Mouse (Mus musculus) brain, adult 2 months (tissue): ENCODE measurements around the gene Gm13420.
A peak's percentile ranks its signal among the peaks of the same experiment; 100 is the strongest.
"Not testable (repeated sequence)": the region's sequence is repeated elsewhere in the genome, so short reads cannot be mapped to it uniquely, and the experiment has no call there.

Source experiments
- DNase-seq: peaks from one replicate; pipeline ENCODE4 v3.0.0; 2011; ENCODE audit warnings: low read depth, low spot score

The Gm13420 gene

GRCm38 (mm10) chr2:29751497-29751896 lies at the start of gene Gm13420:
TSS of gene Gm13420 (minus strand) at chr2:29751685.
- DNase-seq: no peak

GRCm38 (mm10) chr2:29792772-29793487 lies 41.4 kb upstream of the Gm13420 start:
- DNase-seq: no peak

DNA sequence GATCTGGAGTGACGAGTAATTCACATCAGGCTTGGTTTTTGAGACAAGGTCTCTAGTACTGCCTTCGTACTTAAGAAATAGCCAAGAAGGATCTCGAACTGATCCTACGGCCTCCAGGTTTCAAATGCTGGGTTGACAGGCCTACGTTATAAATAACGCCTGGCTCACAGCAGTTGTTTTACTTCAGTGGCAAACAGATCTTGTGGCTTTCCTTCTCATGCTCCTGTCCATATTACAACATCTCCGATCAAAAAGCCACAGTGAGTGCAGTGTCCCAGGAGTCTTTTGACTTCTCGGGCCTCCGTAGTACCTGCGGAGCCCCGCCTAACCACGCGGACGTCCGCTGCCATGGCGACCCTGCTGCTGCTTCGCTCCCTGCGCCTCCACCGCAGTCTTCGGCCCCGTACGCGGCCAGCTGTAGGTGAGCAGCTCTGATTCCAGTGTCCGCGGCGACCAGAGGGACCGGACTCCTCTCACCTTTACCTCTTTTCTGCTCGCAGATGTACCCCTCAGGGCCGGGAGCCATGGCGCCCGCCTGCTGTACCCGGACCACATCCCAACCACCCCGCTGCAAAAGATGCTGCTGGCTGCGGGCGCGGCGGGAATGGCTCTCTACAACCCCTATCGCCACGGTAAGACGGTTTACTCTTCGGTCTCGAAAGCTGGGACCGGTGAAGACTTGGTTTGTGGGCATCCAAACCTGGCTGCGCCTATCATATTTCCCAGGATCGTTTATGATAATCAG lies 36.6 kb upstream of the Gm13420 start, which contains the start of gene Trub2:
Gene Trub2, minus strand, starts transcription at position 566 of the 745 bp plus-strand sequence.
- peak; percentile 94 for DNase-seq

DNA sequence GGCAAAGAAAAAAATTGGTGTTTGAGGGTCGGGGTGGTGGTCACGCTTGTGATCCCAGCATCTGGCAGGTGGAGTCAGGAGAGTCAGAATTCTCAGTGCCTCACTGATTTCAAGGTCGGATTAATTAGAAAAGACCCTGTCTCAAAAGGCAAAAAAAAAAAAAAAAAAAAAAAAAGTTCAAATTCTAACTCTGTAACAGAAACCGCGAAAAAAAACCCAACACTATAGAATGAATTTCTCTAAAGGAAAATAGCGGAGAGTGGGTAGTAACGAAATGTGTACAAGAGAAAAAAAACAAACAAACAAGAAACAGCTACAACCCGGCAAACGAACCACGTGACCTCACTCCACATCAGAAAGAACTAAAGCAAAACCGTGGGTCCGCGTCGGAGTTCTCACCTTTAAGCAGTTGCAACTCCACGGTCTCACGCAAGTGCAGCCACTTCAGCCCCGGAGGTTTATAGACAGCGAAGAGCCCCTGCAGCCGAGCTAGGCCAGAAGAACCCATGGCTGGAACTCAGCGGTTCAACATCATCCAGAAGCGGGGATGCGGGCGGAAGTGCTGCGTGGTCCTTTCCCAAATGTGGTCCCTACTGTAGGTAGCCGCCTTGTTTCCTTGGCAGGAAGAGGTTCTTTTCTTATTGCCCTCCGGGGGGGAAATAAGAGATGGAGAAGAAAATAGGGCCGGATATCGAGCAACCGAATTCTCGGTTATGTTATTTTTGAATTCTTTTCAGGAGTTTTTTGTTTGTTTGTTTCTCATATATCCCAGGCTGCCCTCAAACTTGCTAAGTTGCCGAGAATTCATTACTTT lies 35.8 kb upstream of the Gm13420 start, which contains the start of gene Coq4:
Gene Coq4, plus strand, starts transcription at position 390 of the 814 bp plus-strand sequence.
- peak; percentile 98 for DNase-seq

DNA sequence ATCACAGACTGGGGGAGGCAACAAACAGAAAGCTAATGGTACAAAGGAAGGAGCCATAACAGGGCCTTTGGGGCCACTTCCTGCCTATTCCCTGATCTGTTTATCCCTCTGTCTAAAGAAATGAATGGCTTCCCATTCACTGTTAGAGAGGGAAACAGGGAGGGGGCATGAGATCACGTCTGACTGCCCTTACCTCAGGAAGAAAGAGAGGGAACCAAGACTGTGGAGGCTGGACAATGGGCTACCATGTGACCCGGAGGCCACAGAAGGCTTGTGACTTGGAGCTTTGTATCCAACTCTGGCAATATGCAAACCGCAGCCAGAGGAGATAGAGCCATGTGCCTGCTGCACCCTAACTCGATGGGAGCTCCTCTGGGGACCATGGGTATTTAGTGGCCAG lies 32.8 kb upstream of the Gm13420 start:
- peak; percentile 70 for DNase-seq

- not testable (repeated sequence) for DNase-seq
Observed at GRCm38 (mm10) chr2:29781256-29781655, 29.8 kb upstream of the Gm13420 start.

DNA sequence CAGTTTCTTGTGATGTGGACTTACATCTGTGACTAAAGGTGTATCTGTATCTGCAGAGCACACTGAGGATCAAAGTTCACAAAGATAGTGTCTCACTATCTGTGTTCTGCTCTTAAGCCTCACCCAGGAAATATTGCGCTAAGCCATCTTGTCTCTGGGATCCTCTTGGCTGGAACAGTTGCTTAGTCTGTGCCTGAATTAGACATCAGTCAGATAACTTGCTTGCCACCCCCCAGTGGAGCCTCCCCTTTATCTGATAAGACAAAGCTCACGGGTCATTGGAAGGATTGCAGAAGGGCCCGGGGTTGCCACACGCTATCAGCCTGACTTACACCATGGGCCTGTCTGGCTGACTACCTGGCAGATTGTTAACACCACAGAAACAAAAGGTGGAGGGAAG lies 21.8 kb upstream of the Gm13420 start:
- DNase-seq: no peak

GRCm38 (mm10) chr2:29771611-29772461 lies 20.4 kb upstream of the Gm13420 start:
- DNase-seq: peak; percentile 8

- no peak for DNase-seq
Observed at GRCm38 (mm10) chr2:29770162-29770561, 18.7 kb upstream of the Gm13420 start.

GRCm38 (mm10) chr2:29768901-29769300 lies 17.4 kb upstream of the Gm13420 start:
- no peak for DNase-seq

DNA sequence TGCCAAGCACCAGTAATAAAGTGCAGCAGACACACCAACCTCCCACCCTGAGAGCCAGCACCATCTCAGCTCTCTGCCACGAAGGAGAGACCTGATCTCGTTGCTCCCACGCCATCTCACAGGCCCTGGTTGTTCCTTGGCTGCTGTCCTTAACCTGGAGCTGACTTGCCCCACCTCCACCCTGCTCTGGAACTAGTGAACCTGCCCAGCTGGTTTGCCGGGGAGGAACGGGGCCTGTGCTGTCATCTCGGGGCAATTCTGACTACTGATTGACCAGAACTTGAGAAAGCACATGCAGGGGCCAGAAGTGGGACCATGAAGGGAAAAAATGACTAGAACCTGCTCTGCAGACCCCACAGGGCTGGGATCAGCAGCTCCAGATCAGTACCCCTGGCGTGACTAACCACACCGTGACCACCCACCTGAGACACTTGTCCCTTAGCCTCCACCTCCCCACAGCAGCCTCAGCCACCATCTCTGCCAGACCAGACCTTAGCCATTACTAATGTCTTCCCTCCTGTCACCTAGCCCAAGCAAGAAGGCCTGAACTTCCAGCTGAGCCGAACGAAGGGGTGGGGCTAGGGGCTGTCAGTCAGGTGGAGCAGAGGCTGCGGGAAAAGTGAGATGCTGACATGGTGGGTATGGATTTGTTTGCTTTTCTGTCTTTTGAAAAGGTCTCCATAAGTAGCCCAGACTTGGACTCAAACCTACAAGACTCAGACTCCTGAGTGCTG lies 16.7 kb upstream of the Gm13420 start:
- DNase-seq: no peak

DNA sequence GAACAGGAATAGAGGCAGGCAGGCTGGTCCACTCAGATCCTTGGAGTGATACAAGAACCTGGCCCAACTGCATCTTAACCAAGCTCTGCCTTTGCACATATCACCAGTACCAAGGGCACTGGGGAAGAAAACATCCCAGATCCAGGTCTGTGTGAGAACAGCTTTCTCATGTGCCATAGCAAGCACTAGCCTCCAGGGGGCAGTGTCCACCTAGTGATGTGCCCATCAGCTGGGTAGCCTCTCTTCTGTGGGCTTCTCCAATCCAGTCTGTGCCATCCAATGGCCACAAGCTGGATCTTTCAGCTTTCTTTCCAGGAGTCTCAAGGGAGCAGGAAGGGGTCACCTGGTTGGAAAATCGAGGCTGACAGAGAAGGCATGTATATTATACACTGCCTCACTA lies 13.3 kb upstream of the Gm13420 start:
- peak; percentile 78 for DNase-seq

DNA sequence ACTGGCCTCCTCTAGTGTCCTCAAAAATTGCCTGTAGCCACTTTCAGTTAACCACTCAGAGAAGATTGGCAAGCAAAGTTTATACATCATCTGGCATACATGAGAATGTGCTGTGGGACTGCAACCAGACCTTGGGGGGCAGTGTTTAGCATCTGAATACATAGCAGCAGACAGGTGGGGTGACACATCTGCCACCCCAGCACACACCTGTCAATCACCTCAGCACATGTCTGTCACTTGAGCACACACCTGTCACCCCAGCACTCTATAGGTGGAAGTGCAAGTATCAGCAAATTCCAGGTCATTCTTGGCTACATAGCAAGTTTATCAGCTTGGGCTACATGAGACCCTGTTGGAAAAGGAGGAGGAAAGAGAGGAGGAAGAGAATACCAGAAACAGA lies 4.2 kb upstream of the Gm13420 start:
- no peak for DNase-seq

DNA sequence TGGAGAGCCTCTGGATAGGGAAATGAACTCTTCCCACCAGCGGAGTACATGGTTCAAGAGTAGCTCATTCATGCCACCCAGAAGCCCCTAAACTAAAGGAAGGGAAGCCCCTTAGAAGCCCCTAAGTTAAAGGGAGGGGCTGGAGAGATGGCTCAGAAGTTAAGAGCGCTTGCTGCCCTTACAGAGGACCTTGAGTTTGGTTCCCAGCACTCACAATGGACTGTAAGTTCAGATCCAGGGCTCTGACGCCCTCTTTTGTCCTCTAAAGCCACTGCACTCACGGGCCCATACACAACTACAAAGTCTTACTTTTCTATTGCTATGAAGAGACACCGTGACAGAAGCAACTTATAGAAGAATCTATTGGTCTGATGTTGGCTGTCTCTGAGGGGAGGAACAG lies 912 bp upstream of the Gm13420 start:
- no peak for DNase-seq

DNA sequence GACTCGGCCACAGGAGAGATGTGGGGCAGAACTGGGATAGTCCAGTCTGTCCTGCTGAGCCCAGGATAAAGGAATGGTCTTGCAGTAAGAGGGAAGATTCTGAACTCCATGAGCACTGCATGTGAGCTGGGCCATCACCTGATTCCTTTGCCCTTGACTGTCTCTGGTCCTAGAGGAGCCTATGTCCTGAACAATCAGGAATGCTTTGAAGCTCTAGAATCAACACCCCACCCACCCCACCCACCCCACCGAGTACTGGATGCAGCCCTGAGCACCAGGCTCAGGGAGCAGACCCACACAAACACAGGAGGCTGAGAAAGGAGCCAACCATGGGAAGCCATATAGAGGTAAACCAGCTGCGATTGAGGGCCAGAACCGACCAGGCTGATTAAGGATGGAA lies 3.0 kb downstream of the Gm13420 start:
- DNase-seq: no peak

DNA sequence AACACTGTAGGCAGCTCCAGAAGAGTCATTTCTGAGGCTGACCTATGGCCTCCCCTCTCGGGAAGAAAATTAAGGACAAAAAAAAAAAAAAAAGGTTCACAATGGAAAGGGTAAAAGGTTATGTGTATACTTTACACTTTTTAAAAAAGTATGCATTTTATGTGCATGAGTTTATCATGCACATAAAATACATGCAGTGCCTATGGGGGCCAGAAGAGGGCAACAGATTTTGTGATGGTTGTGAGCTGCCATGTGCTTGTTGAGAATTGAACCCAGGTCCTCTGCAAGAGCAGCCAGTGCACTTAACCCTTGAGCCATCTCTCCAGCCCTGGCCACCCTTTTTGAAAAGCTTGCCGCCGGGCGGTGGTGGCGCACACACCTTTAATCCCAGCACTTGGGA lies 3.6 kb downstream of the Gm13420 start:
- DNase-seq: peak; percentile 40

DNA sequence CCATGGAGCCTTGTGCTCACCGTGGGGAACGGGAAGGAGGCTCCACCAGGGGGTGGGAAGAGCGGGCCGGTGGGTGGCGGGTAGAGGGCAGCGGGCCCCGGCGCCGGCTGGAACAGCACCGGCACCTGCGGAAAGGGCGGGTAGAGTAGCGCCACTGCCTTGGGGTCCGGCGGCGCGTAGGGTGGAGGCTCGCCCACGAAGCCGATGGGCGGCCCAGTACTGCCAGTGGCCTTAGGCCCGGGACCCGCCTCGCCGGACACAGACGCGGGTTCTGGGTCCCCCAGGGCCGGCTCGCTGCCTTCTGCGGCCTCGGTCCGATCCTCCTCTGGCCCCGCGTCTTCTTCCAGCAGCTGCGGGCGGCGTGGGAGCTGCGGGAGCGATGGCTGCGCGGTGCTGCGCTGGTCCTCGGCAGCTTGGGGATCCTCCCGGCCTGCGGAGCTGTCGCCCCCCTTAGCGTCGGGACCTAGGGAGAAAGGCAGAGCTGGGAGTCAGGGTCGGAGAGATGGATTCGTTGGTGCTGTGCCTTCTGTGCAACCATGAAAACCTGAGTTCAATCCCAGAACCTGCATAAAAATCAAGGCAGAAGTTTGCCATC lies 4.2 kb downstream of the Gm13420 start:
- DNase-seq: no peak

DNA sequence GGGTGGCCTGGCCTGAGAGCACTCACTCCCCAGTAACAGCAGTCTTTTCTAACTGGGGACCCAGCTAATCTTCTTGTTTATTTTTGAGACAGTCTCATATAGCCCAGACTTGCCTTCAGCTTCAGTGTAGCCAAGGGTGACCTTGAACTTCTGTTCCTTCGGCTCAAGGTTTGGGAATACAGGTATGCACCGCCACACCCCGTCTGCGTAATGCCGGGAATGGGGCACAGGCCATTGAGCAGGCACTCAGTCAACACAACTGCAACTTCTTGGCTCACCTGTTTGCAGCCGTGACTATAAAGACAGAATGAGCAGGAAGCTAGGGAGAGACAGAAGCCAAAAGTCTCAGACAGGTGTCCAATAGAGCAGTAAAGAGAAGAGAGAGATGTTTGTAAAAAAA lies 7.2 kb downstream of the Gm13420 start:
- no peak for DNase-seq

- DNase-seq: no peak
Observed at GRCm38 (mm10) chr2:29741207-29741606, 10.3 kb downstream of the Gm13420 start.

GRCm38 (mm10) chr2:29739368-29739767 lies 12.1 kb downstream of the Gm13420 start:
- peak; percentile 46 for DNase-seq
